Mouse (Mus musculus): Measurements from ENCODE around the gene Clec11a.

The Clec11a gene

DNA sequence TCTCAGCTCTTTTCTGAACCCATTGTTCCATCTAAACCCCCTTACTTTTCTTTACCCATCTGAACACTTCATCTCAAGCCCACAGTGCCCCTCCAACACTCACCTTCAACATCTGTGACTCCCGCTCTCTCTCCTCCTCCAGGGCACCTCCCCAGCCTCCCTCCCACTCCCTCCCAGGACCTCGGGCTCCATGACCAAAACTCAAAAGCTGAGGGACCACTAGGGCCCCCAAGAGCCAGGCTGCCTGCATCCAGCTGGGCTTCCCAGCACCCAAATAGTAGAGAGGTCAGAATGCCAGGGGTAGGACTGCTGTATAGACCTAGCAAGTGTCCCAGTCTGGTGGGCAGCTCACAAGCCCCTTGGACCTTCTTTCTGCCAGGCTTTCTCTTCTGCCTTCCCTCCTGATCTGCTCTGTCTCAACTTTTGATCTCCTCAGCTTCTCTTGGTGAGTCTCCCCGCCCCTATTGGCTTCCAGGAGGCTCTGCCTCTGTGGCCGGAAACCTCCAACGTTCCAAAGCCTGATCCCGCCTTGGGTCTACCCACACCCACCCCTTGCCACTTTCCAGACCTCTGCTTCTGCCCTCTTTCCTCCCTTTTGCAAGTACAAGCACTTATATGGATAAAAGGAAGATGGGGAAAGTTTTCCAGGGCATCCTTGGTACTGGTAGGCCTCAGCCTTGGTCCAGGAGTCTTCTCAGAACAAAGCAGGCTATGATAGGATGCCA, at the start of gene Clec11a:
Gene Clec11a, minus strand, starts transcription at position 387 of the 725 bp plus-strand sequence.
- no peak for DNase-seq (ENCODE audit: low spot score)

GRCm38 (mm10) chr7:44355411-44355810, 48.7 kb upstream of the Clec11a start:
- no peak for DNase-seq (ENCODE audit: low spot score)

DNA sequence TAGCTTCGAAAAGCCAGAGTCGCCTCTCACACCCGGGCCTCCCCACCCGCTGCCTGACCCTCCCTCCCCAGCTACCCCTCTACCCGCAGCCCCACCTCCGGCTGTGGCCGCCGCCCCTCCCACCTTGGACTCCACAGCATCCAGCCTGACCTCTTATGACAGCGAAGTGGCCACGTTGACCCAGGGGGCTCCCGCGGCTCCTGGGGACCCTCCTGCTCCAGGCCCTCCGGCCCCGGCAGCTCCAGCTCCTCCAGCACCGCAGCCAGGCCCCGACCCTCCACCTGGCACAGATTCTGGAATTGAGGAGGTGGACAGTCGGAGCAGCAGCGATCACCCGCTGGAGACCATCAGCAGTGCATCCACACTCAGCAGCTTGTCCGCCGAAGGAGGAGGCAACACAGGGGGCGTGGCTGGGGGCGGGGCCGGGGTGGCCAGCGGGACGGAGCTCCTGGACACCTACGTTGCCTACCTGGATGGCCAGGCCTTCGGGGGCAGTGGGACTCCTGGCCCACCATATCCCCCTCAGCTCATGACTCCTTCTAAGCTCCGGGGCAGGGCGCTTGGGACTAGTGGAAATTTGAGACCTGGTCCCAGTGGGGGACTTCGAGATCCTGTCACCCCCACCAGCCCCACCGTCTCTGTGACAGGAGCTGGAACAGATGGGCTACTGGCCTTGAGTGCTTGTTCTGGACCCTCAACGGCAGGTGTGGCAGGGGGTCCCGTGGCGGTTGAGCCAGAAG, 47.1 kb upstream of the Clec11a start:
- no peak for DNase-seq (ENCODE audit: low spot score)

- no peak for DNase-seq (ENCODE audit: low spot score)
Observed at GRCm38 (mm10) chr7:44352750-44353600, 46.3 kb upstream of the Clec11a start.

- DNase-seq (ENCODE audit: low spot score): no peak
Observed at GRCm38 (mm10) chr7:44351881-44352749, 45.4 kb upstream of the Clec11a start.

DNA sequence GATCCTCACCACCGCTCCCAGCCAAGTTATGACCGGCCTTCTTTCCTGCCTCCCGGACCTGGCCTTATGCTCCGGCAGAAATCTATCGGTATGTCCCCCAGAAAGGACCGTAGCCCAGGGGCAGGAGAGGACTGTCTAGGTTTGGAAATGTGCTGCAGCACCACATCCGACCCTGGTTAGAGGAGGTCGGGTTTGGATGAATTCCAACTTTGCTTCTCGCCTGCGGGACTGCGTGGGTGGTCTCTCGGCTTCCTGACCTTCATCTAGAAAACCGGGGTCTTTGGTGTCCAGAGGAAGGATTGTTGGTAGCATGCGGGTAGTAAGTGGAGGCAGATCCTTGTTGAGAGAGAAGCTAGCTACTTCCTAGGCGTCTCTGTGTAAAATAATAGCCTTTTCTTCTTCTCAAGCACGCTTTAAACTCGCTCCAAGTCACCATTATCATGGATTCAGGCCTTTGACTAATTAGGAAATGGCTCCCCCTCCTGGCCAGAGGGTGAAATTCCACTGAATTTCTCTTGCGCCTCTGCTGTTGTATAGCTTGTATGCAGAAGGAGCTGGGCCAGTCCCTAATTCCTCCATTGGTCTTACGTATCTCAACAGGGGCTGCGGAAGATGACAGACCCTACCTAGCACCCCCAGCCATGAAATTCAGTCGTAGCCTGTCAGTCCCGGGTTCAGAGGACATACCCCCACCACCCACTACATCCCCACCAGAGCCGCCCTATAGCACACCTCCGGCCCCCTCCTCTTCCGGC, 44.4 kb upstream of the Clec11a start:
- DNase-seq (ENCODE audit: low spot score): peak; percentile 64

DNA sequence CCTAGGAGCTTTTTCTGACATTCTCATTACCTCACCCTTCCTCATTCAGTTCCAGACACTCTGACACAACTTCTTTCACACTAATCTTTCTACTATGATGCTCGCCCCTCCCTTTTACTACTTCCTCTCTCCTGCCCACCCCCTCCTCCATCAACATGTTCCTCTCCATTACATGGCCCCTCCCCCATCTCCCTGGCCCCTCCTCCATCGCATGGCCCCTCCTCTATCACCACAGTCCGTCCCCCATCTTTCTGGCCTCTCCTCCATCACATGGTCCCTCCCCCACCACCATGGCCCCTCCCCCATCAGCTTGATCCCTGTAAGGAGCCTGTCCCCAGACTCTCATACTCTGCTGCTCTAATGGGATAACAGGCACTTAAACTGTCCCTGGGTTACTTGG, 42.3 kb upstream of the Clec11a start:
- no peak for DNase-seq (ENCODE audit: low spot score)

DNA sequence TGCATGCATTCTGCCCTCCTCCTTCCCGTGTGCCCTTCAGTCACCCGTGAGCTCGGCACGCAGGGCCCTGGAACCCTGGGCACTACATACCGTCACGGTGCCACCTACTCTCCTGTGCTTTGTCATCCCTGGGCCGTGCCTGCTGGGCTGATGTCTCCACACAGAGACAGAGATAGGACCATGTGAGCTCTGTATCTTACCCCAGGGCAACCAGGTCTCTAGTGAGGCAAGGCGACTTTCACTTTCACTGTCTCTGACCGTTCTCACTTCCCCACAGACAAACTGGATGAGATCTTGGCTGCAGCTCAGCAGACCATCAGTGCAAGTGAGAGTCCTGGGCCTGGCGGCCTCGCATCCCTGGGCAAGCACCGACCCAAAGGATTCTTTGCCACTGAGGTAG, 37.9 kb upstream of the Clec11a start:
- DNase-seq (ENCODE audit: low spot score): no peak

- DNase-seq (ENCODE audit: low spot score): no peak
Observed at GRCm38 (mm10) chr7:44343459-44344015, 36.8 kb upstream of the Clec11a start.

- DNase-seq (ENCODE audit: low spot score): no peak
Observed at GRCm38 (mm10) chr7:44341714-44342113, 35.0 kb upstream of the Clec11a start.

- no peak for DNase-seq (ENCODE audit: low spot score)
Observed at GRCm38 (mm10) chr7:44341119-44341518, 34.4 kb upstream of the Clec11a start.

GRCm38 (mm10) chr7:44340226-44340625, 33.5 kb upstream of the Clec11a start:
- no peak for DNase-seq (ENCODE audit: low spot score)

DNA sequence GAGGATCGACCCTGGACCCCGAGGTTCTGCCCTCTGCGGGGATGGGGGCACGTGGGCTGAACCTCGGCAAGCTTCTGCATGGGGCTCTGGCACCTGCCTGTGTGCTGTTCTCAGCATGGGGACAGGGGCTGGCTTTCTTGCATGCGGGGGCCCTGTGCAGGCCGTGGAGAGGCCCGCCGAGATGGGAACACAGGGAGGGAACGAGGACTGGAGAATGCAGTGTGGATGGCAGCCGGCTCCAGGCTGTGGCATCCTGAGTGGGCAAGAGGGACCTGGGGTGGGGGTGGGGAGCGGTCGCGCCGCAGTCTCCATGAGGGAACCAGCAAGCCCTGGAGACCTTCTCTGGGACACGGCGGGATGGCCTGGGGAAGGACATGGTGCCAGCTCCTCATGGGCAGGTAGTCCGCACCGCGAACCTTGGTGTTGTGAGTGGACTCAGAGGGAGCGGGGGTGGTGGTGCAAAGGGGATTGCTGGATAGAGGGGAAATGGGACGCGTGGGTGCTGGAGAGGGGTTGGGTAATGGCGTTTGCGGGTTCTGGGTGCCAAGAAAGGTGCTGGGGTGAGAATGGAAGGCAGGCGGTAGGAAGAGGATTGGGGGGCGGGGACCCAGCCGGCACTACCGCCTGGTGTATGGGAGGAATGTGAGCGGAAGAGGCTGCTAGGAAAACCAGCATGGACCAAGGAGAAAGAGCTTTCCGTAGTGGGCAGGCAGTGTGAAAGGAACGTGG, 30.6 kb upstream of the Clec11a start:
- no peak for DNase-seq (ENCODE audit: low spot score)

DNA sequence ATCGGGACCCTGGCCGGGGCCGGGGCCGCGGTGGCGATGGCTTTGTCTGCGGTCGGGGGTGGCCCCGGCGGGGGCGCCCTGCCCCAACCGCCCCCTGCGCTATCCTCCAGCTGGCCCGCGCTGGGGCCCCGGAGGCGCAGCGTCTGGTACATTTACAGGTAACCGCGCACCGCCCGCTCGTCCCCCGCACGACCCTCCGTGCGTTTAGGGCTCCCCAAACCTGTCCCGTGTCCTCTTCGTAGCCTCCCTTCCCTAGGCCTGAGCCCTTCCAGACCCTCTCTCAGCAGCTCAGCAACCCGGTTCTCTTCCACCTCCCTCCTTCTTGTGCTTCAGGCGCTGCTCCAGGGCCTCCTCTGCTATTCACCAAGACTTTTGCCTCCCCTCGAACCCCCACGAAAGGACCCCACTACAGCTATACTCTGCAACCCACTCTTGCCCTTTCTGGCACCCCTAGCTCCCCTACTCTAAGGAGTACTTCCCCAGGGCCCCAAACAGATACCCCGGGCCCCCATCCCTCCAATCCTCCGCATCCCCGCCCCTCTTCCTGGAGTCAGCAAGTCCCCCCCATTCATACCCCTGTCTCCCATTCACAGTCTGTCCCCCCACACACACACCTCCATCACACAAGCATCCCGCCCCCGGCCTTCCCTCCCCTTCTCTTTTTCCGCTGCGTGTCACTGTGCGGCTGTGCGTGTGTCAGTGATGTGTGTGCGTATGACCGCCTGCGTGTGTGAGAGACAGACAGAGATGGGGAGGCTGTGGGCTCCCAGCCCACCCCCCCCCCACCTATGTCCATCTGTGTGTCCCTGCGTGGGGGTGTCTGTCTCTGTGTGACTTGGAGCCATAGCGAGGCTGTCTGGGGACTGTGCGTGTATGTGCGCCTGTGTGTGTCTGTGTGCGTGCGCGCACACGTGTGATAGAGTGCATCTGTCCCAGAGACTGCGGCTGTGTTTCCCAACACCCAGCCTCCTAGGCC, 29.6 kb upstream of the Clec11a start:
- no peak for DNase-seq (ENCODE audit: low spot score)

DNA sequence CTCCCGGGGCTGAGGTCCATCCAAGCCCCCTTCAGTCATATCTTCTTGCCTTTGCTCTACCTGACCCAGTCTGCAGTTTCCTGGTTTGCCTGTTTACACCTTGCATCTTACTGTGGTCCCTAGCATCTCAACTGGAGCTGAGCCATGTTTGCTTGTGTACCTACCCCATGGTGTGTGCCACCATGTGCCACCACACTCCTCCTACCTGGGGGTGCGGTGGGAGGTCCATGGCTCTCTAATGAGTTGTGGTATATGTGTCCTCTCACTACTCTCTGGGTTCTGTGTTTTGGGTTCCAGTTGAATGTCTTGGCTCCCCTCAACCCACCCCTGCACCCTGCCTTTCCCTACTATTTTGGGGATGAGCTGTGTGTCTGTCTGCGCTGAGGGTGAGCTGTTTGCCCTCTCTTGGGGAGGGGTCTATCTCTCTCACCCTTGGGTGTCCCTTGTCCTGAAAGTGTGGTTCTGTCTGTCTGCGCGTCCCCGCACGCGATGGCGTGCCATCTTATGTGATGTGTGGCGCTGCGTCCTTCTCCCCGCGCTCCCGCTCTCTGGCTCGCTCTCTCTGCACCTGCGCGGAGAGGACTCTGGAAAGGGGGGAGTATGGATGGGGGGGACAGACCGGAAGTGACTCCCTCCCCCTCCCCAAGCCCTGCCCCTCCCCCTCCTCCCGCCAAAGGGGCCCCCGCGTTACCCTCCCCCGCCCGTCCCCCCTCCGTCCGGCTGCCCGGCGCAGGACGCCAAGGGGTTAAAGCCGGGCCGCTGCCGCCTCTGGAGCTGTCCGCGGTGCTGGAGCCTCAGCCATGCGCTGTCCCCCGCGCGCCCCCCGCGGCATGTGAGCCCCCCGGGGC, 28.6 kb upstream of the Clec11a start:
- no peak for DNase-seq (ENCODE audit: low spot score)

GRCm38 (mm10) chr7:44334139-44334538, 27.4 kb upstream of the Clec11a start:
- DNase-seq (ENCODE audit: low spot score): no peak

DNA sequence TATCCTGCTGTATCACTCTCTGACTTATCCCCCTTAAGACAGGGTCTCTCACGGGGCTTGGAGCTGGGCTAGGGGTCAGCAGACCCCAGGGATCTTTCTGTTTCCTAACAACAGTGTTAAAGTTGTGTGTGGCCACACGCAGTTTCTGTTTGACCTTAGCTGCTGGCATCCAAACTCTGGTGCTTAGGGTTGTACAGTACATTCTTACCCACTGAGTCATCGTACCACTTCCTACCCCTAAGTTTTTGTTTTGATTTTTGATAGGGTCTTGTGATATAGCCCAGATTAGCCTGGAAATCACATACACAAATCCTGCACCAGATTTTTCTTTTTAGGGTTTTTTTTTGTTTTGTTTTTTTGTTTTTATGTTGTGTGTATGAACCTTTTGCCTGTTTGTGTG, 25.6 kb upstream of the Clec11a start:
- DNase-seq (ENCODE audit: low spot score): no peak

- no peak for DNase-seq (ENCODE audit: low spot score)
Observed at GRCm38 (mm10) chr7:44326614-44327013, 19.9 kb upstream of the Clec11a start.

All from ovary, postnatal 36 days (tissue).